Mouse (Mus musculus): ENCODE measurements around the gene Vmn2r124. TPM values are rescaled to one million over a fixed set of nuclear protein-coding genes. Genes with fewer than 3 reads are reported as not detected.
A peak's percentile ranks its signal among the peaks of the same experiment; 100 is the strongest.
"Not testable (repeated sequence)": the region's sequence is repeated elsewhere in the genome, so short reads cannot be mapped to it uniquely, and the experiment has no call there.

Gene Vmn2r124
- total RNA-seq (2014; rRNA removed) (not detected in 2 replicates), polyA plus RNA-seq (2015; fragmentation: Nextera tagmentation; extraction: Ambion mirVana) (not detected in 2 replicates)

DNA sequence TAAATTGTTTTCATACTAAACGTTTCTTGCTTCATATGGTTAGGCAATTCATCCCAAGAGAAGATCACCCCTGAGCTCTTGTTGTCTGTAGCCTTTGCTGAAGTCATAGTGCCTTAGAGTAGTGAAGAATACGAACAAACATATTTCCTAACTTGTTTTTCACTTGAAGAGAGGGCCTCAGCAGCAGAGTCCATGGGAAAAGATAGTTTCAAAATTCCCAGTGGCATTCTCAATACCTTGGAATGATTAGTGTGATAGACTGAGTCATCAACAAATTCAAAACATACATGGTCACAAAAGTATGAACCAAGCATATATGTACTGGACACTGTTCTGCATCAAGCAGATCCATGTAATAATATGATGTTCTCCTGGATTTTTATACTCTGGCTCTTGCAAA, at the start of gene Vmn2r124:
Vmn2r124 (plus strand) TSS at position 301 of the 400 bp plus-strand sequence.
- no peak within 1 kb of the TSS for H3K27ac ChIP-seq (ENCODE audit: low read depth, low read length)
- H3K4me1 ChIP-seq (ENCODE audit: insufficient read depth), result no peaks in the 10 kb centered on the region
- no peaks in the 10 kb centered on the region for H3K9me3 ChIP-seq (ENCODE audit: low read length)
- H3K4me3 ChIP-seq (ENCODE audit: low read depth, low read length), result no peak within 1 kb of the TSS
- no peak within 1 kb of the TSS for H3K9ac ChIP-seq
- H3K27me3 ChIP-seq (ENCODE audit: insufficient read depth, low read length), result no peaks in the 10 kb centered on the region
- no peak for ATAC-seq
- no peak within 1 kb of the TSS for H3K4me2 ChIP-seq (ENCODE audit: low read depth)
- no peaks in the 10 kb centered on the region for H3K36me3 ChIP-seq (ENCODE audit: insufficient read depth)
- TF ChIP-seq CTCF (IDR thresholded peaks at IDR 0.05; ENCODE audit: low read depth), result no peak
- no peak for DNase-seq
- 48% methylated on average over 2 of the region's 2 CpGs for WGBS

DNA sequence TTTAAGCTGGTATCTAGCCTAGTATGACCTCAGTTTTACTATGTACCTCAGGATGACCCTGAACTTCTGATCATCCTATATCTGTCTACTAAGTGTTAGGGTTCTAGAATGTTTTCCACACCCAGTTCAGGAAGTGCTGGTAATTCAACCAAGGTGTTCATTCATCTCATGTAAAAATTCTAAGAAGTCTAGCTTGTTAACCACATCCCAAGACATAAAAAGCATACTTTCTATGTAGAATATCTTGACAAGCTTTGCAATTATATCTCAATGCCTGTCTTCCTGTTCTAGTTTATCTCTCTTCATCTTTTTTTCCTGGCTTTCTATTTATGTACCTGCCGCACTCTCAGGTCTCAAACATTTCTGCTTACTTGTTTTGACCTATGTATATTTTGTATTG, 44.5 kb upstream of the Vmn2r124 start:
- Histone ChIP-seq H3K9ac (no peak overlapping the region), H3K36me3 (ENCODE audit: insufficient read depth) (no peaks in the 10 kb centered on the region), H3K4me2 (ENCODE audit: low read depth) (no peak overlapping the region), H3K27ac (ENCODE audit: low read depth, low read length) (no peak overlapping the region), H3K4me3 (ENCODE audit: low read depth, low read length) (no peak overlapping the region), H3K9me3 (ENCODE audit: low read length) (no peaks in the 10 kb centered on the region), H3K27me3 (ENCODE audit: insufficient read depth, low read length) (no peaks in the 10 kb centered on the region), H3K4me1 (ENCODE audit: insufficient read depth) (no peaks in the 10 kb centered on the region)
- WGBS, result 94% methylated on average over 1 of the region's 1 CpGs
- ATAC-seq, result no peak
- no peak for TF ChIP-seq CTCF (IDR thresholded peaks at IDR 0.05; ENCODE audit: low read depth)
- no peak for DNase-seq

- Histone ChIP-seq H3K4me1 (ENCODE audit: insufficient read depth) (no peaks in the 10 kb centered on the region), H3K9ac (no peak within 1 kb of the TSS), H3K9me3 (ENCODE audit: low read length) (0 out of 2 replicates have a peak, but pooled peaks cover 6% of the 10 kb centered on the region), H3K4me2 (ENCODE audit: low read depth) (no peak within 1 kb of the TSS), H3K27me3 (ENCODE audit: insufficient read depth, low read length) (no peaks in the 10 kb centered on the region), H3K4me3 (ENCODE audit: low read depth, low read length) (no peak within 1 kb of the TSS), H3K27ac (ENCODE audit: low read depth, low read length) (no peak within 1 kb of the TSS), H3K36me3 (ENCODE audit: insufficient read depth) (no peaks in the 10 kb centered on the region)
- no peak for DNase-seq
- ATAC-seq, result no peak
- TF ChIP-seq CTCF (IDR thresholded peaks at IDR 0.05; ENCODE audit: low read depth), result no peak
- WGBS, result 50% methylated on average over 2 of the region's 2 CpGs
These were observed 27.8 kb upstream of the Vmn2r124 start, which contains the start of gene Fpr-rs4 for GRCm38 (mm10) chr17:18021433-18021832. Gene Fpr-rs4, plus strand, starts transcription at chr17:18021733.

- not testable (repeated sequence) for H3K36me3 ChIP-seq (ENCODE audit: insufficient read depth); H3K4me3 ChIP-seq (ENCODE audit: low read depth, low read length); DNase-seq; H3K4me1 ChIP-seq (ENCODE audit: insufficient read depth); ATAC-seq; H3K9me3 ChIP-seq (ENCODE audit: low read length); H3K4me2 ChIP-seq (ENCODE audit: low read depth); H3K27ac ChIP-seq (ENCODE audit: low read depth, low read length); H3K27me3 ChIP-seq (ENCODE audit: insufficient read depth, low read length); H3K9ac ChIP-seq
These were observed 35.5 kb downstream of the Vmn2r124 start, which contains the start of gene Vmn2r91 for GRCm38 (mm10) chr17:18084716-18085115. Gene Vmn2r91, plus strand, starts transcription at chr17:18085016.

DNA sequence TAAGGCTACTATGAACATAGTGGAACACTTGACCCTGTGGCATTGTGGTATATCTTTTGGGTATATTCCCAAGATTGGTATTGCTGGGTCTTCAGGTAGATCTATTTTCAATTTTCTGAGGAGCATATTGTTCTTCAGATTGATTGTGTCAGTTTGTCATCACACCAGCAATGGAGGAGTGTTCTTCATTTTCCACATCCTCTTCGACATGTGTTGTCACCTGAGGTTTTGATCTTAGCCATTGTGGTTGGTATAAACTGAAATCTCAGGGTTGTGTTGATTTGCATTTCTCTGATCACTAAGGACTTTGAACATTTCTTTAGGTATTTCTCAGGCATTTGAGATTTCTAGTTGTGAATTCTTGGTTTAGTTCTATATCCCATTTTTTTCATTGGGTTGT, 46.4 kb downstream of the Vmn2r124 start:
- H3K9me3 ChIP-seq (ENCODE audit: low read length); H3K4me3 ChIP-seq (ENCODE audit: low read depth, low read length); ATAC-seq; H3K4me1 ChIP-seq (ENCODE audit: insufficient read depth); H3K4me2 ChIP-seq (ENCODE audit: low read depth); H3K36me3 ChIP-seq (ENCODE audit: insufficient read depth); H3K27me3 ChIP-seq (ENCODE audit: insufficient read depth, low read length); H3K9ac ChIP-seq; H3K27ac ChIP-seq (ENCODE audit: low read depth, low read length); DNase-seq: not testable (repeated sequence)
- 60% methylated on average over 1 of the region's 1 CpGs for WGBS

- H3K4me3 ChIP-seq (ENCODE audit: low read depth, low read length); H3K9ac ChIP-seq; H3K9me3 ChIP-seq (ENCODE audit: low read length); H3K4me2 ChIP-seq (ENCODE audit: low read depth); H3K27ac ChIP-seq (ENCODE audit: low read depth, low read length); H3K27me3 ChIP-seq (ENCODE audit: insufficient read depth, low read length); ATAC-seq; H3K36me3 ChIP-seq (ENCODE audit: insufficient read depth); H3K4me1 ChIP-seq (ENCODE audit: insufficient read depth): not testable (repeated sequence)
- WGBS, result 89% methylated on average over 3 of the region's 3 CpGs
- peak; percentile 1 for DNase-seq
These were observed 53.0 kb downstream of the Vmn2r124 start for GRCm38 (mm10) chr17:18102265-18102664.

Other genes starting within 250 kb of the Vmn2r124 start
- 18.5 and 20.8 TPM in 2 replicates for gene Spaca6, start 222.3 kb upstream of the Vmn2r124 start, total RNA-seq (2014; rRNA removed)
- 5.1 and 10.7 TPM in 2 replicates for gene Spaca6, start 222.3 kb upstream of the Vmn2r124 start, polyA plus RNA-seq (2015; fragmentation: Nextera tagmentation; extraction: Ambion mirVana)
- gene Has1, start 194.2 kb upstream of the Vmn2r124 start, total RNA-seq (2014; rRNA removed), result 0.23 and 0.90 TPM in 2 replicates
- 0.20 and 0.53 TPM in 2 replicates for gene Has1, start 194.2 kb upstream of the Vmn2r124 start, polyA plus RNA-seq (2015; fragmentation: Nextera tagmentation; extraction: Ambion mirVana)
- gene Fpr1, start 165.5 kb upstream of the Vmn2r124 start, total RNA-seq (2014; rRNA removed), result 0.69 TPM in 1 of 2 replicates, not detected in the other
- 0.16 TPM in 1 of 2 replicates, not detected in the other for gene Fpr1, start 165.5 kb upstream of the Vmn2r124 start, polyA plus RNA-seq (2015; fragmentation: Nextera tagmentation; extraction: Ambion mirVana)
- gene Fpr2, start 161.6 kb upstream of the Vmn2r124 start, total RNA-seq (2014; rRNA removed), result 0.38 TPM in 1 of 2 replicates, not detected in the other
- gene Fpr2, start 161.6 kb upstream of the Vmn2r124 start, polyA plus RNA-seq (2015; fragmentation: Nextera tagmentation; extraction: Ambion mirVana), result 0.28 and 0.56 TPM in 2 replicates
- not detected in 2 replicates for gene Fpr3, start 161.6 kb upstream of the Vmn2r124 start, total RNA-seq (2014; rRNA removed)
- not detected in 2 replicates for gene Fpr3, start 161.6 kb upstream of the Vmn2r124 start, polyA plus RNA-seq (2015; fragmentation: Nextera tagmentation; extraction: Ambion mirVana)
- gene Fpr-rs4, start 27.7 kb upstream of the Vmn2r124 start, total RNA-seq (2014; rRNA removed), result not detected in 2 replicates
- not detected in 2 replicates for gene Fpr-rs4, start 27.7 kb upstream of the Vmn2r124 start, polyA plus RNA-seq (2015; fragmentation: Nextera tagmentation; extraction: Ambion mirVana)
- gene Vmn2r91, start 35.6 kb downstream of the Vmn2r124 start, total RNA-seq (2014; rRNA removed), result not detected in 2 replicates
- gene Vmn2r91, start 35.6 kb downstream of the Vmn2r124 start, polyA plus RNA-seq (2015; fragmentation: Nextera tagmentation; extraction: Ambion mirVana), result not detected in 2 replicates
- gene Vmn2r92, start 102.5 kb downstream of the Vmn2r124 start, total RNA-seq (2014; rRNA removed), result not detected in 2 replicates
- gene Vmn2r92, start 102.5 kb downstream of the Vmn2r124 start, polyA plus RNA-seq (2015; fragmentation: Nextera tagmentation; extraction: Ambion mirVana), result not detected in 2 replicates
- not detected in 2 replicates for gene Vmn2r94, start 228.3 kb downstream of the Vmn2r124 start, total RNA-seq (2014; rRNA removed)
- not detected in 2 replicates for gene Vmn2r94, start 228.3 kb downstream of the Vmn2r124 start, polyA plus RNA-seq (2015; fragmentation: Nextera tagmentation; extraction: Ambion mirVana)
- not detected in 2 replicates for gene Vmn2r93, start 248.7 kb downstream of the Vmn2r124 start, total RNA-seq (2014; rRNA removed)
- gene Vmn2r93, start 248.7 kb downstream of the Vmn2r124 start, polyA plus RNA-seq (2015; fragmentation: Nextera tagmentation; extraction: Ambion mirVana), result not detected in 2 replicates